Mouse (Mus musculus) testis, adult 2 months (tissue): ENCODE measurements around the gene Nos2. TPM values are rescaled to one million over a fixed set of nuclear protein-coding genes. Genes with fewer than 3 reads are reported as not detected.

Source experiments
- H3K27ac ChIP-seq: fragments of 200-500 bp; 2 replicates; pipeline ENCODE4 v1.5.1; 2012; ENCODE audit warnings: low read depth, low read length; ENCODE audit not compliant: control insufficient read depth, insufficient read depth
- H3K27me3 ChIP-seq: fragments of 200-500 bp; 2 replicates; pipeline ENCODE4 v1.6.1; 2012; ENCODE audit warnings: mild to moderate bottlenecking, low read length, moderate library complexity; ENCODE audit not compliant: control insufficient read depth, insufficient read depth
- H3K36me3 ChIP-seq: fragments of 200-500 bp; 2 replicates; pipeline ENCODE4 v1.6.1; 2012; ENCODE audit warnings: mild to moderate bottlenecking, low read length; ENCODE audit not compliant: control insufficient read depth, insufficient read depth
- H3K4me1 ChIP-seq: fragments of 200-500 bp; 2 replicates; pipeline ENCODE4 v1.6.1; 2012; ENCODE audit warnings: low read length; ENCODE audit not compliant: control insufficient read depth, insufficient read depth
- H3K4me3 ChIP-seq: fragments of 200-500 bp; 2 replicates; pipeline ENCODE4 v1.5.1; 2012; ENCODE audit warnings: low read depth, mild to moderate bottlenecking, low read length, moderate library complexity, mixed read lengths; ENCODE audit not compliant: control insufficient read depth
- CTCF ChIP-seq: fragments of 200-500 bp; IDR thresholded peaks from 2 replicates; pipeline ENCODE4 v1.5.1; 2012; ENCODE audit warnings: low read depth, mild to moderate bottlenecking, inconsistent platforms, low read length, moderate library complexity; ENCODE audit not compliant: control insufficient read depth, insufficient read depth, insufficient replicate concordance
- POLR2A ChIP-seq: fragments of 200-500 bp; IDR thresholded peaks from 2 replicates; pipeline ENCODE4 v1.6.1; 2012; ENCODE audit warnings: low read depth, mild to moderate bottlenecking, inconsistent platforms, low read length, moderate library complexity; ENCODE audit not compliant: control insufficient read depth
- polyA plus RNA-seq: library from polyadenylated mRNA; depleted of rRNA; stranded (reverse); fragments of >200 nt; gene quantifications from 2 replicates; pipeline ENCODE4 v1.2.3, GENCODE M21; 2012

Gene Nos2
- polyA plus RNA-seq, 1 experiment = 0.61 TPM

- peaks cover 2% of the 10 kb centered on the region; the same call in 1 of the 2 replicates for H3K4me1 ChIP-seq
- H3K4me3 ChIP-seq = no peak overlapping the region
- H3K27ac ChIP-seq = no peak overlapping the region
- H3K27me3 ChIP-seq = no peaks in the 10 kb centered on the region
- TF ChIP-seq CTCF (peak; percentile 94), POLR2A (no peak)
- no peaks in the 10 kb centered on the region for H3K36me3 ChIP-seq
These were observed 24.0 kb upstream of the Nos2 start for GRCm38 (mm10) chr11:78896357-78897123.

- Histone ChIP-seq H3K27me3 (no peaks in the 10 kb centered on the region), H3K4me1 (no peaks in the 10 kb centered on the region), H3K4me3 (no peak overlapping the region), H3K27ac (no peak overlapping the region), H3K36me3 (no peaks in the 10 kb centered on the region)
- no peak for TF ChIP-seq CTCF
- no peak for TF ChIP-seq POLR2A
These were observed 5.1 kb upstream of the Nos2 start for GRCm38 (mm10) chr11:78915473-78915872.

GRCm38 (mm10) chr11:78916410-78916809, 4.2 kb upstream of the Nos2 start:
- no peaks in the 10 kb centered on the region for H3K27me3 ChIP-seq
- H3K36me3 ChIP-seq = no peaks in the 10 kb centered on the region
- no peak overlapping the region for H3K27ac ChIP-seq
- H3K4me1 ChIP-seq = no peaks in the 10 kb centered on the region
- TF ChIP-seq POLR2A (no peak), CTCF (no peak)
- no peak overlapping the region for H3K4me3 ChIP-seq

GRCm38 (mm10) chr11:78919745-78920144, 842 bp upstream of the Nos2 start:
- no peaks in the 10 kb centered on the region for H3K4me1 ChIP-seq
- no peaks in the 10 kb centered on the region; the same call in none of the 2 replicates for H3K27me3 ChIP-seq
- H3K4me3 ChIP-seq = no peak overlapping the region
- no peak overlapping the region for H3K27ac ChIP-seq
- TF ChIP-seq POLR2A (no peak), CTCF (no peak)
- no peaks in the 10 kb centered on the region for H3K36me3 ChIP-seq

- TF ChIP-seq CTCF = peak; percentile 90; the same call in 1 of the 2 replicates
- no peak for TF ChIP-seq POLR2A
- Histone ChIP-seq H3K4me3 (no peak overlapping the region), H3K36me3 (no peaks in the 10 kb centered on the region), H3K27ac (no peak overlapping the region), H3K4me1 (no peaks in the 10 kb centered on the region), H3K27me3 (no peaks in the 10 kb centered on the region; the same call in none of the 2 replicates)
These were observed 2.3 kb downstream of the Nos2 start for GRCm38 (mm10) chr11:78922678-78923407.

- H3K4me3 ChIP-seq = no peak overlapping the region
- H3K27me3 ChIP-seq = no peaks in the 10 kb centered on the region; the same call in none of the 2 replicates
- TF ChIP-seq POLR2A (no peak), CTCF (no peak)
- no peaks in the 10 kb centered on the region for H3K36me3 ChIP-seq
- H3K4me1 ChIP-seq = no peaks in the 10 kb centered on the region
- H3K27ac ChIP-seq = no peak overlapping the region
These were observed 3.5 kb downstream of the Nos2 start for GRCm38 (mm10) chr11:78924111-78924510.

GRCm38 (mm10) chr11:78924916-78925315, 4.3 kb downstream of the Nos2 start:
- Histone ChIP-seq H3K27ac (no peak overlapping the region), H3K36me3 (no peaks in the 10 kb centered on the region), H3K27me3 (no peaks in the 10 kb centered on the region; the same call in none of the 2 replicates), H3K4me1 (no peaks in the 10 kb centered on the region), H3K4me3 (peak overlapping the region; percentile 49)
- TF ChIP-seq POLR2A = no peak
- TF ChIP-seq CTCF = no peak
